Mouse (Mus musculus) kidney, postnatal 4 days (tissue): Measurements from ENCODE around the gene Zfp383.
"Not testable (repeated sequence)": the region's sequence is repeated elsewhere in the genome, so short reads cannot be mapped to it uniquely, and the experiment has no call there.

ENCODE experiments used
- DNase-seq, 2 experiments: peaks; one replicate each; pipeline ENCODE4 v3.0.0; 2021; ENCODE audit warnings: mixed read lengths in 2 of 2

The Zfp383 gene

GRCm38 (mm10) chr7:29908130-29908950 is at the start of gene Zfp383:
TSS of gene Zfp383 (plus strand) at chr7:29908223.
- DNase-seq, result peak; percentile 87 to 92

GRCm38 (mm10) chr7:29859532-29860517 is 48.2 kb upstream of the Zfp383 start, which contains the start of gene Zfp420:
TSS of gene Zfp420 (plus strand) at chr7:29859979.
- DNase-seq, result peak; percentile 89 to 91

- DNase-seq, result no peak
These were observed 46.4 kb upstream of the Zfp383 start for GRCm38 (mm10) chr7:29861660-29862059.

- DNase-seq, result no peak
These were observed 33.8 kb upstream of the Zfp383 start for GRCm38 (mm10) chr7:29874256-29874655.

- not testable (repeated sequence) for DNase-seq
These were observed 30.5 kb upstream of the Zfp383 start for GRCm38 (mm10) chr7:29877561-29877960.

GRCm38 (mm10) chr7:29880056-29880455 is 28.0 kb upstream of the Zfp383 start:
- DNase-seq, result no peak

GRCm38 (mm10) chr7:29880916-29881315 is 27.1 kb upstream of the Zfp383 start:
- no peak for DNase-seq

- DNase-seq, result no peak
These were observed 17.5 kb upstream of the Zfp383 start for GRCm38 (mm10) chr7:29890501-29890900.

GRCm38 (mm10) chr7:29892756-29893155 is 15.3 kb upstream of the Zfp383 start:
- DNase-seq, result no peak

- no peak for DNase-seq
These were observed 9.7 kb upstream of the Zfp383 start for GRCm38 (mm10) chr7:29898351-29898750.

GRCm38 (mm10) chr7:29904101-29904500 is 3.9 kb upstream of the Zfp383 start:
- DNase-seq, result no peak

GRCm38 (mm10) chr7:29905966-29906681 is 1.9 kb upstream of the Zfp383 start, which contains the start of gene Zfp27:
TSS of gene Zfp27 (minus strand) at chr7:29906572.
- peak; percentile 64 to 82 for DNase-seq

GRCm38 (mm10) chr7:29906682-29907058 is 1.4 kb upstream of the Zfp383 start:
- peak in 1 of 2 experiments; percentile 12 for DNase-seq

- DNase-seq, result no peak
These were observed 817 bp upstream of the Zfp383 start for GRCm38 (mm10) chr7:29907206-29907605.

GRCm38 (mm10) chr7:29910252-29910651 is 2.2 kb downstream of the Zfp383 start:
- no peak for DNase-seq

GRCm38 (mm10) chr7:29912172-29912571 is 4.1 kb downstream of the Zfp383 start:
- DNase-seq, result no peak

GRCm38 (mm10) chr7:29917371-29918061 is 9.5 kb downstream of the Zfp383 start:
- DNase-seq, result no peak

- no peak for DNase-seq
These were observed 10.0 kb downstream of the Zfp383 start for GRCm38 (mm10) chr7:29918062-29918453.

- no peak for DNase-seq
These were observed 13.5 kb downstream of the Zfp383 start for GRCm38 (mm10) chr7:29921439-29922093.

GRCm38 (mm10) chr7:29922780-29923179 is 14.8 kb downstream of the Zfp383 start:
- DNase-seq, result no peak

GRCm38 (mm10) chr7:29938856-29939255 is 30.8 kb downstream of the Zfp383 start:
- DNase-seq, result no peak
